Mouse (Mus musculus) T-helper 1 cell (primary cell): ENCODE data around the gene Prkg1.

Experiments
- in situ Hi-C: fragments of 300-600 bp; cut with MboI, MseI; formaldehyde crosslinking; loops from one replicate; pipeline ENCODE4 v1.15.1; 2025; ENCODE audit warnings: high pct_unique_total_duplicates

Prkg1 gene

GRCm38 (mm10) chr19:31065206-31065781, 699.5 kb downstream of the Prkg1 start:
- in situ Hi-C loops = no loop called here

- in situ Hi-C loops = no loop called here
Observed at GRCm38 (mm10) chr19:31064740-31065139, 700.1 kb downstream of the Prkg1 start.

- in situ Hi-C loops = no loop called here
Observed at GRCm38 (mm10) chr19:31046601-31047000, 718.2 kb downstream of the Prkg1 start.

- in situ Hi-C loops = no loop called here
Observed at GRCm38 (mm10) chr19:31040948-31041847, 723.6 kb downstream of the Prkg1 start.

- in situ Hi-C loops = no loop called here
Observed at GRCm38 (mm10) chr19:31038951-31039350, 725.9 kb downstream of the Prkg1 start.

- in situ Hi-C loops = no loop called here
Observed at GRCm38 (mm10) chr19:31031596-31031995, 733.2 kb downstream of the Prkg1 start.

- in situ Hi-C loops = no loop called here
Observed at GRCm38 (mm10) chr19:31026797-31027196, 738.0 kb downstream of the Prkg1 start.

- in situ Hi-C loops = no loop called here
Observed at GRCm38 (mm10) chr19:31011528-31012133, 753.2 kb downstream of the Prkg1 start.

GRCm38 (mm10) chr19:30998572-30998971, 766.3 kb downstream of the Prkg1 start:
- in situ Hi-C loops = no loop called here

GRCm38 (mm10) chr19:30990390-30990789, 774.4 kb downstream of the Prkg1 start:
- in situ Hi-C loops = no loop called here

GRCm38 (mm10) chr19:30982436-30982835, 782.4 kb downstream of the Prkg1 start:
- in situ Hi-C loops = no loop called here

- in situ Hi-C loops = no loop called here
Observed at GRCm38 (mm10) chr19:30978096-30978495, 786.7 kb downstream of the Prkg1 start.

- in situ Hi-C loops = no loop called here
Observed at GRCm38 (mm10) chr19:30950610-30951009, 814.2 kb downstream of the Prkg1 start.

- in situ Hi-C loops = no loop called here
Observed at GRCm38 (mm10) chr19:30948202-30948601, 816.6 kb downstream of the Prkg1 start.

GRCm38 (mm10) chr19:30942369-30942992, 822.4 kb downstream of the Prkg1 start:
- in situ Hi-C loops = no loop called here

- in situ Hi-C loops = no loop called here
Observed at GRCm38 (mm10) chr19:30938058-30938457, 826.8 kb downstream of the Prkg1 start.

- in situ Hi-C loops = no loop called here
Observed at GRCm38 (mm10) chr19:30931469-30932192, 833.2 kb downstream of the Prkg1 start.

- in situ Hi-C loops = no loop called here
Observed at GRCm38 (mm10) chr19:30924032-30924431, 840.8 kb downstream of the Prkg1 start.

- in situ Hi-C loops = no loop called here
Observed at GRCm38 (mm10) chr19:30902290-30902689, 862.5 kb downstream of the Prkg1 start.

GRCm38 (mm10) chr19:30901025-30901424, 863.8 kb downstream of the Prkg1 start:
- in situ Hi-C loops = no loop called here

- in situ Hi-C loops = no loop called here
Observed at GRCm38 (mm10) chr19:30890377-30890776, 874.5 kb downstream of the Prkg1 start.
